Mouse (Mus musculus): ENCODE results near the gene Itgb3. TPM values are rescaled to one million over a fixed set of nuclear protein-coding genes. Genes with fewer than 3 reads are reported as not detected.
A peak's percentile ranks its signal among the peaks of the same experiment; 100 is the strongest.
"Not testable (repeated sequence)": the region's sequence is repeated elsewhere in the genome, so short reads cannot be mapped to it uniquely, and the experiment has no call there.

The Itgb3 gene
- total and polyA plus RNA-seq, 2 experiments from 2014 or later = 1.0 to 1.7 TPM

DNA sequence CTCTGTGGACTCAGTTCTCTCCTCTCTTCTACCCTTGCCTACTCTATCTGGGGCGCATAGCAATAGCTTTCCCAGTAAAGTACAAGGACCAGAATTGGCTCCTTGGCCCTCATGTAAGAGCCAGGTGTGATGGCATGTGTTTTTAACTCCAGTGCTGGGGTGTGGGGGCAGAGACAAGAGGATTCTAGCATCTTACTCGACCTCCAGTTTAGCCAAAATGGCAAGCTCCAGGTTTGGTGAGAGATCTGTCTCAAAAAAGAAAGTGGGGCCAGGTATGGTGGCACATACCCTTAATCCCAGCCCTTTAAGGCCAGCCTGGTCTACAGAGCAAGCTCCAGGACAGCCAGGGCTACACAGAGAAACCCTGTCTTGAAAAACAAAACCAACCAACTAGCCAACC, 41.0 kb upstream of the Itgb3 start:
- H3K9me3 ChIP-seq (ENCODE audit: low read length) = no peaks in the 10 kb centered on the region
- no peaks in the 10 kb centered on the region for H3K27me3 ChIP-seq (ENCODE audit: insufficient read depth, low read length)
- ATAC-seq (no peak), DNase-seq (ENCODE audit: low spot score) (no peak)
- WGBS = 69% methylated on average over 2 of the region's 2 CpGs
- no peak overlapping the region for H3K9ac ChIP-seq (replicated peaks; ENCODE audit: low read length)
- H3K36me3 ChIP-seq (ENCODE audit: insufficient read depth, low read length) = no peaks in the 10 kb centered on the region
- no peak overlapping the region for H3K4me3 ChIP-seq (ENCODE audit: low read length)
- no peaks in the 10 kb centered on the region for H3K4me1 ChIP-seq (ENCODE audit: insufficient read depth, low read length)
- no peak overlapping the region for H3K4me2 ChIP-seq (ENCODE audit: low read depth, low read length)
- no peak overlapping the region for H3K27ac ChIP-seq
- no peak for TF ChIP-seq CTCF (IDR thresholded peaks at IDR 0.05; ENCODE audit: low read depth)

GRCm38 (mm10) chr11:104567736-104568135, 40.1 kb upstream of the Itgb3 start:
- 77% methylated on average over 9 of the region's 9 CpGs for WGBS
- no peak overlapping the region for H3K4me3 ChIP-seq (ENCODE audit: low read length)
- no peak for DNase-seq (ENCODE audit: low spot score)

GRCm38 (mm10) chr11:104568326-104568725, 39.5 kb upstream of the Itgb3 start:
- no peak for ATAC-seq
- Histone ChIP-seq H3K27ac (no peak overlapping the region), H3K4me3 (ENCODE audit: low read length) (no peak overlapping the region), H3K27me3 (ENCODE audit: insufficient read depth, low read length) (no peaks in the 10 kb centered on the region), H3K9me3 (ENCODE audit: low read length) (no peaks in the 10 kb centered on the region), H3K36me3 (ENCODE audit: insufficient read depth, low read length) (no peaks in the 10 kb centered on the region), H3K4me1 (ENCODE audit: insufficient read depth, low read length) (0 out of 2 replicates have a peak, but pooled peaks cover 3% of the 10 kb centered on the region), H3K4me2 (ENCODE audit: low read depth, low read length) (no peak overlapping the region), H3K9ac (replicated peaks; ENCODE audit: low read length) (no peak overlapping the region)
- TF ChIP-seq CTCF (IDR thresholded peaks at IDR 0.05; ENCODE audit: low read depth) = no peak
- DNase-seq (ENCODE audit: low spot score) = no peak
- WGBS = 91% methylated on average over 4 of the region's 4 CpGs

More at GRCm38 (mm10) chr11:104567736-104568135, 40.1 kb upstream of the Itgb3 start:
- no peak overlapping the region for H3K4me2 ChIP-seq (ENCODE audit: low read depth, low read length)
- no peak overlapping the region for H3K9ac ChIP-seq (replicated peaks; ENCODE audit: low read length)
- H3K27ac ChIP-seq = no peak overlapping the region
- no peaks in the 10 kb centered on the region for H3K27me3 ChIP-seq (ENCODE audit: insufficient read depth, low read length)
- no peak for ATAC-seq
- no peak for TF ChIP-seq CTCF (IDR thresholded peaks at IDR 0.05; ENCODE audit: low read depth)
- no peaks in the 10 kb centered on the region for H3K36me3 ChIP-seq (ENCODE audit: insufficient read depth, low read length)
- H3K9me3 ChIP-seq (ENCODE audit: low read length) = no peaks in the 10 kb centered on the region
- H3K4me1 ChIP-seq (ENCODE audit: insufficient read depth, low read length) = 0 out of 2 replicates have a peak, but pooled peaks cover 3% of the 10 kb centered on the region

DNA sequence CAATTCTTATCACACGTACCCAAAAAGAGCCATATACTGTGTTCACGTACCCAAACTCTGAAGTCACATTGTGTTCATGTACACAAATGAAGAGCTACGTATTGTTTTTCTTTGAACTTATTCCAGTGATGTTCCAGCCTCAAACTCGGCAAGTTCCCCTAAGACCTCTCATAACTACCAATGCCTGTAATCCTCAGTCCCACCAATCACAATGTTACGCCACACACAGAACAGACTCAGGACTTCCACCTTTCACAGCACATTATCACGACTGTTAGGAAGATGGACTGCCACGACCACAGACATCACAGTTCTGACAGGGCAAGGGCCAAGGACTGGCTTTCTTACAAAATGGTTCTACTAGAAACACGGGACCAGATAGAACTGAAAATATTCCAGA, 37.3 kb upstream of the Itgb3 start:
- not testable (repeated sequence) for H3K27me3 ChIP-seq (ENCODE audit: insufficient read depth, low read length); H3K9me3 ChIP-seq (ENCODE audit: low read length); H3K4me1 ChIP-seq (ENCODE audit: insufficient read depth, low read length); H3K4me3 ChIP-seq (ENCODE audit: low read length); H3K27ac ChIP-seq; DNase-seq (ENCODE audit: low spot score); ATAC-seq; H3K9ac ChIP-seq (replicated peaks; ENCODE audit: low read length); H3K4me2 ChIP-seq (ENCODE audit: low read depth, low read length); H3K36me3 ChIP-seq (ENCODE audit: insufficient read depth, low read length)
- 84% methylated on average over 8 of the region's 8 CpGs for WGBS

DNA sequence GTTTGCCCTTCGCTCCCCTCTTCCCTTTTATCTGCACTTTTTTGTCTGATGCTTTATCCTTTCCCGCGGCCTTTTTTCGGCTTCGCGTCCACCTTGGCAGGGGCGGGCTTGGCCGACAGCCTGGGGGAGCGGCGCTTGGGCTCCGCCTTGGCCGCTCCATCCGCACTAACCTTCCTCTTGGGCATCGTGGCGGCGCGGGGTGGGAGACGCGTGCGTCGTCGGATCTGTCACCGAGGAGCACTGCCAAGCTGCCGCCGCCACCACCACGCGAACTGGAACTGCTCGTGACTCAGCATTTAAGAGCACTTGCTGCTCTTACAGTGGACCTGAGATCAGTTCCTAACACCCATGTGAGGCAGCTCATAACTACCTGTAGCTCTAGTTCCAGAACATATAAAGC, 36.4 kb upstream of the Itgb3 start:
- not testable (repeated sequence) for H3K27ac ChIP-seq; H3K9me3 ChIP-seq (ENCODE audit: low read length); H3K4me1 ChIP-seq (ENCODE audit: insufficient read depth, low read length); H3K36me3 ChIP-seq (ENCODE audit: insufficient read depth, low read length); H3K27me3 ChIP-seq (ENCODE audit: insufficient read depth, low read length); H3K9ac ChIP-seq (replicated peaks; ENCODE audit: low read length)
- 4% methylated on average over 28 of the region's 28 CpGs for WGBS
- Histone ChIP-seq H3K4me3 (ENCODE audit: low read length) (peak overlapping the region; percentile 28), H3K4me2 (ENCODE audit: low read depth, low read length) (peak overlapping the region; percentile 49)
- DNase-seq (ENCODE audit: low spot score) (peak; percentile 57), ATAC-seq (peak; percentile 35; the same call in 1 of the 2 replicates)

- 0 out of 2 replicates have a peak, but pooled peaks cover 3% of the 10 kb centered on the region for H3K4me1 ChIP-seq (ENCODE audit: insufficient read depth, low read length)
- no peaks in the 10 kb centered on the region for H3K27me3 ChIP-seq (ENCODE audit: insufficient read depth, low read length)
- no peak overlapping the region for H3K9ac ChIP-seq (replicated peaks; ENCODE audit: low read length)
- ATAC-seq = no peak
- no peak overlapping the region for H3K27ac ChIP-seq
- no peaks in the 10 kb centered on the region for H3K9me3 ChIP-seq (ENCODE audit: low read length)
- 52% methylated on average over 7 of the region's 7 CpGs for WGBS
- H3K4me2 ChIP-seq (ENCODE audit: low read depth, low read length) = no peak overlapping the region
- H3K36me3 ChIP-seq (ENCODE audit: insufficient read depth, low read length) = no peaks in the 10 kb centered on the region
- no peak overlapping the region for H3K4me3 ChIP-seq (ENCODE audit: low read length)
- DNase-seq (ENCODE audit: low spot score) = no peak
- no peak for TF ChIP-seq CTCF (IDR thresholded peaks at IDR 0.05; ENCODE audit: low read depth)
Observed at GRCm38 (mm10) chr11:104572091-104572490, 35.7 kb upstream of the Itgb3 start.

DNA sequence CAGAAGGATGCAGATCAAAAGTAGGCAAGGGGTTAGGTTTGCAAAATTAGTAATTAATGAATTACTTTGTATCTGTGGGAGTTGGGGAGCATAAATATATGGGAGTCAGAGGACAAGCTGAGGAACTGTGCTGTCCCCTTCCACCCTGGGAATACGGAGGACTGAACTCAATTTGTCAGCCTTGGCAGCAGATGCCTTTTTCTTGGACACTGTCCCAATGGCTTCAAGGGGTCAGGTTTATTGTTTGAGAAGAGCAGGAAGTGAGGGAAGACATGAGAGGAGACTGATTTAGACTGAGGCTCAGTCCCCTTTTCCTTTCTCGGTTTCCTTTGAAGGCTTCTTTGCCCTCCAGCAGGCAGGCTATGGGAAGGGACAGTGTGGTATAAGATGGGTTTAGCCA, 35.2 kb upstream of the Itgb3 start:
- no peaks in the 10 kb centered on the region for H3K9me3 ChIP-seq (ENCODE audit: low read length)
- 0 out of 2 replicates have a peak, but pooled peaks cover 3% of the 10 kb centered on the region for H3K4me1 ChIP-seq (ENCODE audit: insufficient read depth, low read length)
- no peak for TF ChIP-seq CTCF (IDR thresholded peaks at IDR 0.05; ENCODE audit: low read depth)
- 40% methylated on average over 2 of the region's 2 CpGs for WGBS
- DNase-seq (ENCODE audit: low spot score) (no peak), ATAC-seq (no peak)
- H3K9ac ChIP-seq (replicated peaks; ENCODE audit: low read length) = no peak overlapping the region
- H3K4me2 ChIP-seq (ENCODE audit: low read depth, low read length) = no peak overlapping the region
- no peaks in the 10 kb centered on the region for H3K36me3 ChIP-seq (ENCODE audit: insufficient read depth, low read length)
- H3K4me3 ChIP-seq (ENCODE audit: low read length) = no peak overlapping the region
- H3K27me3 ChIP-seq (ENCODE audit: insufficient read depth, low read length) = no peaks in the 10 kb centered on the region
- H3K27ac ChIP-seq = no peak overlapping the region
